Mouse (Mus musculus): ENCODE results near the gene Xkrx. TPM values are rescaled to one million over a fixed set of nuclear protein-coding genes. Genes with fewer than 3 reads are reported as not detected.

Gene Xkrx
- polyA plus RNA-seq, 1 experiment, result 1.1 TPM

DNA sequence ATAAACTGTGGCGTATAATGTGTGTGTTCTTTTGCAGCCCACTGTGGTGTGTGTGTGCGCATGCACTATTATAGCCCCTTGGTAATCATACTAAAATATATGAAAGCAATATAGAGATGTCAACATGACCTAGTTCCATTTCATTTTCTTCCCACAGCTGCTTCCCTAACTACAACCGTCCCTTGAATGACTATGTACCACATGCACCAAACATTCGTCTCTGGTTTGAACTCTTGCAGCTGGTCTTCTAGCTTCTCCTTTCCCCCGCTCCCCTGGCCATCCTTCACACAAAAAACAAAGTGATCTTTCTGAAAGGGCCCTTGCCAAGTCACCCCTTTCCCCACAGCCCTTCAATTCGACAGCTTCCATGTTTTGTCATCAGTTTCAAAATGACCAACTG, 21.9 kb downstream of the Xkrx start:
- Histone ChIP-seq H3K4me1 (ENCODE audit: control insufficient read depth, insufficient read depth, low read length) (no peaks in the 10 kb centered on the region), H3K4me3 (ENCODE audit: low read depth, low read length) (no peak overlapping the region), H3K36me3 (ENCODE audit: control insufficient read depth, insufficient read depth, low read length, poor library complexity, severe bottlenecking) (no peaks in the 10 kb centered on the region), H3K9ac (ENCODE audit: low read depth, poor library complexity, severe bottlenecking) (no peak overlapping the region), H3K27ac (ENCODE audit: insufficient read depth, low read length) (no peak overlapping the region), H3K9me3 (replicated peaks; ENCODE audit: control insufficient read depth, insufficient read depth, low read length, poor library complexity, severe bottlenecking) (no peaks in the 10 kb centered on the region), H3K27me3 (ENCODE audit: control insufficient read depth, insufficient read depth, low read length, poor library complexity, severe bottlenecking) (no peaks in the 10 kb centered on the region)
- TF ChIP-seq CTCF (IDR thresholded peaks at IDR 0.05; ENCODE audit: low read depth, low read length) (no peak), POLR2A (IDR thresholded peaks at IDR 0.05; ENCODE audit: insufficient read depth, low read length) (no peak), EP300 (IDR thresholded peaks at IDR 0.05; ENCODE audit: insufficient read depth, low read depth, low read length) (no peak)

DNA sequence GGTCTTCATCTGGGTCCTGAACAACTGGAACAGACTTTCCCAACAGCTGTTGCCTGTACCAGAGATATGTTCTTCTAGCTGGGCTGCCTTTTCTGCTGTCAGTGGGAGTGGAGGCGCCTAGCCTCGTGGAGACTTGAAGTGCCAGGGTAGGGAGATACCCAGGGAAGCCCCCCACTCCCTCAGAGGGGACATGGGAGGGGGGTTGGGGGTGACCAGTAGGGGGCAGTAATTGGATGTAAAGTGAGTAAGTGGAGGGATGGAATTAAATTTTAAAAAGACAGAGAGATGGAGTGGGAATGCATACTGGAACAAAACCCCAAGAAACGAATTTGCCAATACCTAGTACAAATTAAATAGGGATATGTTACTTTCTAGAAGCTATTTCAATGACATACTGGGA, 28.1 kb downstream of the Xkrx start:
- Histone ChIP-seq H3K27me3 (ENCODE audit: control insufficient read depth, insufficient read depth, low read length, poor library complexity, severe bottlenecking) (no peaks in the 10 kb centered on the region), H3K9me3 (replicated peaks; ENCODE audit: control insufficient read depth, insufficient read depth, low read length, poor library complexity, severe bottlenecking) (no peaks in the 10 kb centered on the region), H3K27ac (ENCODE audit: insufficient read depth, low read length) (no peak overlapping the region), H3K4me3 (ENCODE audit: low read depth, low read length) (no peak overlapping the region), H3K9ac (ENCODE audit: low read depth, poor library complexity, severe bottlenecking) (no peak overlapping the region), H3K36me3 (ENCODE audit: control insufficient read depth, insufficient read depth, low read length, poor library complexity, severe bottlenecking) (no peaks in the 10 kb centered on the region), H3K4me1 (ENCODE audit: control insufficient read depth, insufficient read depth, low read length) (no peaks in the 10 kb centered on the region)
- peak; percentile 4 for TF ChIP-seq CTCF (IDR thresholded peaks at IDR 0.05; ENCODE audit: low read depth, low read length)
- no peak for TF ChIP-seq EP300 (IDR thresholded peaks at IDR 0.05; ENCODE audit: insufficient read depth, low read depth, low read length)
- no peak for TF ChIP-seq POLR2A (IDR thresholded peaks at IDR 0.05; ENCODE audit: insufficient read depth, low read length)

DNA sequence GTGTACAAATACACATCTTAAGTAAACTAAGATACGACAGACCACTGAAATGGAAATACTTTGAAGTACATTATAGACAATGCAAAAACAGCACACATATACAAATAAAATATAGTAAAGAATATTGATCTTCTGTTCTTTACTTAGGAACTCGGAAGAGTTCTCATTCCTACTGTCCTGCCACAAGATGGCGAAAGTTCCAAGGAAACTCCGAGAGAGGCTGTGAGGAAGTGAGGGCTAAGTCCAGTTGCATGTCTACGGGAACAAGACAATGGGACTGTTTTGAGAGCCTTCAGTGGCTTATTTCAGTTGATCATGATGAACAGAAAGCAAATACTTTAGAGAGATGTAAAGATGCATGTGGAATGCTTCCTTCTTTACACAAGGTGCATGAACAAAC, 29.6 kb downstream of the Xkrx start:
- Histone ChIP-seq H3K4me1 (ENCODE audit: control insufficient read depth, insufficient read depth, low read length) (no peaks in the 10 kb centered on the region), H3K9ac (ENCODE audit: low read depth, poor library complexity, severe bottlenecking) (no peak overlapping the region), H3K36me3 (ENCODE audit: control insufficient read depth, insufficient read depth, low read length, poor library complexity, severe bottlenecking) (no peaks in the 10 kb centered on the region), H3K27ac (ENCODE audit: insufficient read depth, low read length) (no peak overlapping the region), H3K9me3 (replicated peaks; ENCODE audit: control insufficient read depth, insufficient read depth, low read length, poor library complexity, severe bottlenecking) (no peaks in the 10 kb centered on the region), H3K4me3 (ENCODE audit: low read depth, low read length) (no peak overlapping the region), H3K27me3 (ENCODE audit: control insufficient read depth, insufficient read depth, low read length, poor library complexity, severe bottlenecking) (no peaks in the 10 kb centered on the region)
- no peak for TF ChIP-seq POLR2A (IDR thresholded peaks at IDR 0.05; ENCODE audit: insufficient read depth, low read length)
- no peak for TF ChIP-seq EP300 (IDR thresholded peaks at IDR 0.05; ENCODE audit: insufficient read depth, low read depth, low read length)
- peak; percentile 18 for TF ChIP-seq CTCF (IDR thresholded peaks at IDR 0.05; ENCODE audit: low read depth, low read length)

DNA sequence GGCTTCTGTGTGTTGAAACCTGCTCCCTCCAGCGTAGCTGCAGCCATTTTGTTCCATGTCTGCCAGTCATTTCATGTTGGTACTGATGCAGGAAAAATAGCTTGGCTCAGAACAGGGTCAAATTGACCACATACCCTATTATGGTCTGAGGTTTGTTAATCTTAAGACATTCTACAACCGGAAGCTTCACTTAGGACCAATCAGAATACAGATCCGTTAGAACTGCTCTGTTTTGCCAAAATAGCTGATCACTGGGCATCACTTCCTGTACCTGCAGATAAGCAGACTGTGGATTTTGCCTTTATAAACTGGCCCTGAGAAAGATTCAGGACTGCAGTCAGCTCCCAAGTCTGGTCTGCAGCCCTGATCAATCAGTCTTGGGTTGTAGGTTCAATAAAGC, 33.3 kb downstream of the Xkrx start:
- Histone ChIP-seq H3K4me3 (ENCODE audit: low read depth, low read length) (no peak overlapping the region), H3K9ac (ENCODE audit: low read depth, poor library complexity, severe bottlenecking) (no peak overlapping the region), H3K4me1 (ENCODE audit: control insufficient read depth, insufficient read depth, low read length) (no peaks in the 10 kb centered on the region), H3K27me3 (ENCODE audit: control insufficient read depth, insufficient read depth, low read length, poor library complexity, severe bottlenecking) (no peaks in the 10 kb centered on the region), H3K27ac (ENCODE audit: insufficient read depth, low read length) (no peak overlapping the region), H3K9me3 (replicated peaks; ENCODE audit: control insufficient read depth, insufficient read depth, low read length, poor library complexity, severe bottlenecking) (no peaks in the 10 kb centered on the region), H3K36me3 (ENCODE audit: control insufficient read depth, insufficient read depth, low read length, poor library complexity, severe bottlenecking) (no peaks in the 10 kb centered on the region)
- no peak for TF ChIP-seq POLR2A (IDR thresholded peaks at IDR 0.05; ENCODE audit: insufficient read depth, low read length)
- no peak for TF ChIP-seq CTCF (IDR thresholded peaks at IDR 0.05; ENCODE audit: low read depth, low read length)
- no peak for TF ChIP-seq EP300 (IDR thresholded peaks at IDR 0.05; ENCODE audit: insufficient read depth, low read depth, low read length)

DNA sequence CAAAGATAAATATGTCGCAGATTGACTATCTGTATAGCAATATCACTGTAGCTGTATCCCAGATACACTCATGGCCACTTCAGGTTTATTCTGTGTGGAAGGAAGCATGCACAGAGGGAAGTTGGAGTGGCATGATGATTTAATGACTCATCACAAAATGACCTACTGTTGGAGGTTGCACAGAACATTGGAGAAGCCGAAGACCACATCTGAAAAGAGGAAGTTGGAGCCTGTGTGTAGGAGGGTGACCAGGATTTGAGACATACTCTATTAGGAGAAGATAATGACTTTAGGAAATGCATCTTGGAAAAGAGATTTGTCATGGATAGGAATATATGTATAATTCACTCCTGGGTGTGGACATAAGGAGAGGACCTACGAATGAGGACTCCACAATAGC, 45.5 kb downstream of the Xkrx start:
- H3K36me3 ChIP-seq (ENCODE audit: control insufficient read depth, insufficient read depth, low read length, poor library complexity, severe bottlenecking), result no peaks in the 10 kb centered on the region
- no peak overlapping the region for H3K4me3 ChIP-seq (ENCODE audit: low read depth, low read length)
- H3K27me3 ChIP-seq (ENCODE audit: control insufficient read depth, insufficient read depth, low read length, poor library complexity, severe bottlenecking), result no peaks in the 10 kb centered on the region
- H3K9ac ChIP-seq (ENCODE audit: low read depth, poor library complexity, severe bottlenecking), result no peak overlapping the region
- no peaks in the 10 kb centered on the region for H3K4me1 ChIP-seq (ENCODE audit: control insufficient read depth, insufficient read depth, low read length)
- no peaks in the 10 kb centered on the region for H3K9me3 ChIP-seq (replicated peaks; ENCODE audit: control insufficient read depth, insufficient read depth, low read length, poor library complexity, severe bottlenecking)
- TF ChIP-seq CTCF (IDR thresholded peaks at IDR 0.05; ENCODE audit: low read depth, low read length), result no peak
- no peak overlapping the region for H3K27ac ChIP-seq (ENCODE audit: insufficient read depth, low read length)

DNA sequence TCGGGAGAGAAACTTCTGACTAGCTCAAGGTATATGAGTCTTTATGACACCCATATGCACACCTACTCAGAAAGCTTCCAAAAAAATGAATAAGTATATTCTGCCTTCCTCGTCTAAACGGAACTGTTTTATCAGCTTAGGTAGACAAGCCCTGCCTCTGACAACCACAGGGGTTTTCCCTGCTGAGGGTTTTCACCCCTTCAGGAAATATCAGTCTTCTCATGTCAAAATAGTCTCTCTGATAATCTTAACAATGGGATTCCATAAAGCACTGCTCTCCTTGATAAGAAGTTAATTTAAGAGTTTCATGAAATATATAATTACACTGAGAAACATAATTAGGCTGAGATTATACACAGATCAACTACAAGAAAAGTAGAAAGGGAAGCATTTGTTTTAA, 50.1 kb downstream of the Xkrx start:
- Histone ChIP-seq H3K9me3 (replicated peaks; ENCODE audit: control insufficient read depth, insufficient read depth, low read length, poor library complexity, severe bottlenecking) (no peaks in the 10 kb centered on the region), H3K27me3 (ENCODE audit: control insufficient read depth, insufficient read depth, low read length, poor library complexity, severe bottlenecking) (no peaks in the 10 kb centered on the region), H3K36me3 (ENCODE audit: control insufficient read depth, insufficient read depth, low read length, poor library complexity, severe bottlenecking) (no peaks in the 10 kb centered on the region), H3K9ac (ENCODE audit: low read depth, poor library complexity, severe bottlenecking) (no peak overlapping the region), H3K4me1 (ENCODE audit: control insufficient read depth, insufficient read depth, low read length) (no peaks in the 10 kb centered on the region), H3K4me3 (ENCODE audit: low read depth, low read length) (no peak overlapping the region), H3K27ac (ENCODE audit: insufficient read depth, low read length) (no peak overlapping the region)
- TF ChIP-seq POLR2A (IDR thresholded peaks at IDR 0.05; ENCODE audit: insufficient read depth, low read length) (no peak), EP300 (IDR thresholded peaks at IDR 0.05; ENCODE audit: insufficient read depth, low read depth, low read length) (no peak), CTCF (IDR thresholded peaks at IDR 0.05; ENCODE audit: low read depth, low read length) (no peak)
